Mouse (Mus musculus) heart, adult 8-10 months (tissue): ENCODE data around the gene Tmprss12. TPM values are rescaled to one million over a fixed set of nuclear protein-coding genes. Genes with fewer than 3 reads are reported as not detected.
A peak's percentile ranks its signal among the peaks of the same experiment; 100 is the strongest.
"Not testable (repeated sequence)": the region's sequence is repeated elsewhere in the genome, so short reads cannot be mapped to it uniquely, and the experiment has no call there.

ENCODE experiments used
- DNase-seq: peaks from one replicate; pipeline ENCODE4 v3.0.0; 2022; ENCODE audit warnings: low spot score
- total RNA-seq, 4 experiments: library from RNA; stranded (reverse); gene quantifications; 2 replicates each; pipeline ENCODE4 v1.2.4; 2022

Tmprss12 gene
- total RNA-seq, 4 experiments from 2014 or later, result not detected

DNA sequence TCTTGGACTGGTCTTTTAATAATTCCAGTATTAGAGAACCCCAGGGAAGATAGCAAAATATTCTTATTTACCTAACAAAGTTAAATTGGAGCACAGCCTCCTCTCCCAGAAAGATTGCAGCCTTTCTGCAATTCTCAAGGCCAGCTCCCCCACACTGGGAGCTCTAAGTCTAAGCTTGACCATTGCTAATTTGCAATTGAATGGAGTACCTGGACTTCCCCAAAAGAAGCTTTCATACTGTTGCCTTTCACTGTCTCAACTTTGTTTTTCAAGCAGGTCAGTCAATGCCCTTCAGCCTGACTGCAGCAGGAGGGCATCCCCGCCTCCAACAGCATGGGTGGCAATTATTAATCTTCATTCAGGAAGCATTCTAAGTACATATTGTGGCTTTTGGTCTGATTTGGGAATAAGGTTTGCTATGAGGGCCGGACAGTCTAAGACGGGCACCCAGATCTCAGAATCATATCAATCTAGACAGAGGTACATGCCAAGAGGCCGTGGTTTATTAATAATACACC lies 6.8 kb upstream of the Tmprss12 start:
- DNase-seq, result not testable (repeated sequence)

- no peak for DNase-seq
Observed at GRCm38 (mm10) chr15:100274790-100275559, 5.7 kb upstream of the Tmprss12 start.

DNA sequence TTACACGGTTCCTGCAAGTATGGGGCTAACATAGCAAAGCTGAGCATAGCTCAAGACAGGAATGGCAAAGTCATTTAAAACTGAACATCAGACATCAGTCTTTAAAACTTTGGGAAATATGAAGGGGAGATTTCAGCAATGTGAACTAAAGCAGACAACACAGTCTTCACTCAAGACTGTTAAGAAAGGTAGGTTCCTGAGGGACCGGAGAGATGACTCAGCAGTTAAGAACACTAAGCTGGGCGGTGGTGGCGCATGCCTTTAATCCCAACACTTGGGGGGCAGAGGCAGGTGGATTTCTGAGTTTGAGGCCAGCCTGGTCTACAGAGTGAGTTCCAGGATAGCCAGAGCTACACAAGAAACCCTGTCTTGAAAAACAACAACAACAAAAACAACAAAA lies 4.2 kb upstream of the Tmprss12 start:
- DNase-seq, result no peak

DNA sequence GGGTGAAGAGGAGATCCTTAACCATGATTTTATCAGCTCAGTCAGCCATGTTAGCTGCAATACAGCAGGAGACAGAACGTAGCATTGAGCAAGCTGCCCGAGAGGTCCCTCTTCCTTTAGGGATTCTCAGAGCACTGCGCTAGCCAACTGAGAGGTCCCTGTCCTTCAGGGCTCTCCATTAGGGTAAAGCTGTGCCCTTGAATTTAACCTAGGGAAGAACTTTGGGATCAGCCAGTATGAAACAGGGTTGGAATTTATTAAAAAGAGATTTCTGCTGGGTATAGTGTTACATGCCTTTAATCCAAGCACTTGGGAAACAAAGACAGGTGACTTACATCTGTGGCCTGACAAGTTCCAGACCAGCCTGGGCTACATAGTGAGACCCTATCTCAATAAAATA lies 3.1 kb upstream of the Tmprss12 start:
- no peak for DNase-seq

GRCm38 (mm10) chr15:100288980-100289379 lies 8.3 kb downstream of the Tmprss12 start:
- no peak for DNase-seq

DNA sequence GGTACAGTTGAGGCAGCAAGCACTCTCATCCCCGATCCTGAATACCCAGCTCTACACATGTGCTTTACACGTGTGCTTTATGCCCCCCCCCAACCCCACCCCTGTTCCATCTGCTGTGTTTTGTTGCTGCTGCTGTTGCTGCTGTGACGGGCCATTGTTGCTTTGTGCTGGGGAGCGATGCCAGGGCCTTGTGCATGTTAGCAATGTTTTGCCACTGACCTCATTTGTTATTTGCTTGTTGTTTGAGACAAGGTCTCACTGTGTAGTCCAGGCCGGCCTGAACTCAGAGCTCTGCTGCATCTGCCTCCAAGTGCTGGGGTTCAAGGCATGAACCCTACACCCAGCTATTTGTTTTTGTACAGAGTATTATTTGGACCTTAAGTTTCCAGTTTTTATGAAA lies 10.2 kb downstream of the Tmprss12 start:
- no peak for DNase-seq

- no peak for DNase-seq
Observed at GRCm38 (mm10) chr15:100292326-100292725, 11.7 kb downstream of the Tmprss12 start.

- DNase-seq, result no peak
Observed at GRCm38 (mm10) chr15:100297856-100298255, 17.2 kb downstream of the Tmprss12 start.

DNA sequence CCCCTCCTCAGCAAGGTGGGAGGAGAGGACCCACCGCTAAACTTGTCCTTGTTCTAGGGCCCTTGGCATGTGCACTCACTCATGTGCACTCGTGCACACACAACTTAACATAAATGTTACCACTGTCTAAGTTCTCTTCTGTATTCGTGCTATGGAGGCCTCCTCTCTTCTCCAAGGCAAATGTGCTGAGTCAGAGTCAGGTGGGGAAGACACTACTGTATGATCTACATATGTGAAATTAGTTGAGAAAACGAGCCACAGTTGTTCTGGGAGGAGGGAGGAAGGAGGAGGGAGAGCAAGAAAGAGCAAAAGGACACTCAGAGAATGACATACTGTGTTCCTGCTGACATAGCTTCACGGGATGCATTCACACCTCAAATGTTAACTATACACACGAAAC lies 19.9 kb downstream of the Tmprss12 start:
- no peak for DNase-seq

GRCm38 (mm10) chr15:100301556-100301955 lies 20.9 kb downstream of the Tmprss12 start:
- no peak for DNase-seq

DNA sequence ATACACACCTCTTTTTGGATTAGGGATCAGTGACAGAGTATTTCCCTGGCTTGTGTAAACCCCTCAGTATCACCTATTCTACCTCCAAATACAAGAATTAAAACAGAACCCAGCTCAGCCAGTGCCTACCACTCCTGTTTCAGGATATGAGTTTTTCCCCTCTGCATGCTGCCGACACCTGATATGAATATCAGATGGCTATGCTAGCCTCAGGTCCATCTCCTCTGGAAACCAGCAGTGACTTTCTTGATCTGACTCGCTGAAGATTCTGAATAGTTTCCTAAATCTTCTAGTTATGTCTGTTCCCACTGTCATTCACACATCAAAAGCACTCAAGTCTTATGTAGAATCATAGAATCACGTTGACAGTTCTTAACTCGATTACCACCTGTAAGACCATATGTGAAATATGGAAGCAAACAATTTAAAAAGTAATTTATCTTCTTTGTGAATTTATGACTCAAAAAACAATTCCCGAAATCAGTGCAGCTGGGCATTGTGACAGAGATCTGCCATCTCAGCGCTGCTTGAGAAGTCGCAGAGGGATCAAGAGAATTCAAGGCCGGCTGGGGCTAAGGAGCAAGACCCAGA lies 22.9 kb downstream of the Tmprss12 start:
- DNase-seq, result no peak

GRCm38 (mm10) chr15:100304019-100304991 lies 23.7 kb downstream of the Tmprss12 start, which contains the start of gene Mettl7a1:
TSS of gene Mettl7a1 (plus strand) at chr15:100304140.
- DNase-seq, result peak; percentile 83

- no peak for DNase-seq
Observed at GRCm38 (mm10) chr15:100306201-100306600, 25.6 kb downstream of the Tmprss12 start.

GRCm38 (mm10) chr15:100307438-100308096 lies 26.9 kb downstream of the Tmprss12 start:
- not testable (repeated sequence) for DNase-seq

GRCm38 (mm10) chr15:100312346-100312745 lies 31.7 kb downstream of the Tmprss12 start:
- DNase-seq, result no peak

GRCm38 (mm10) chr15:100314448-100315145 lies 34.0 kb downstream of the Tmprss12 start:
- no peak for DNase-seq

DNA sequence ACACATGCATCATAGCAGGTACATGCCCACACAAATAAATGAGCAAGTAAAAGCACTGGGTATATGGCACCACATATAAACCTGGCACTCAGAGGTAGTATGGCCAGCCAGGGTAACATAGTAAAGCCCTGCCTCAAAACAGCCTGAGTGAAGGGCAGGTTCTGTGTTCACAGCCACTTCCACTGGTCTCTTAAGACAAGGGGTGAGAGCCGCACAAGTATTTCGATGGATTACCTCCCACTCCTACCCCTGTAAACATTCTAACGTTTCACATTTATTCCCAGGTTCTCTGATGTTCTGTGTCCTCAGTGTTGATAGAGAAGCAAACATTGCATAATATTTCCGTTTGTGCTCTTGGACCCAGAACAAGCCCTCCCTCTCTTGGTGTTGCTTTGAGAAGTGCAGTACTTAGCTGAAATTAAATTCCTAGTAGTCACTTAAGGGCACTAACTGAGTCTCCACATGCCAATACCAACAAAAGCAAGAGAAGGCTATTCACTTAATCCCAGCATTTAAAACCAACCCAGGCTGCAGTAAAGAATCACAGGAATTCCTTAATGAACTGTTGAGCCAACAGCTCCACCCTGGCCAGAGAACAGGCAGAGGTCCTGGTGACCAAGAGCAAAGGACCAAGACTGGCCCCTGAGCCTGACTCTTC lies 37.5 kb downstream of the Tmprss12 start:
- DNase-seq, result not testable (repeated sequence)

DNA sequence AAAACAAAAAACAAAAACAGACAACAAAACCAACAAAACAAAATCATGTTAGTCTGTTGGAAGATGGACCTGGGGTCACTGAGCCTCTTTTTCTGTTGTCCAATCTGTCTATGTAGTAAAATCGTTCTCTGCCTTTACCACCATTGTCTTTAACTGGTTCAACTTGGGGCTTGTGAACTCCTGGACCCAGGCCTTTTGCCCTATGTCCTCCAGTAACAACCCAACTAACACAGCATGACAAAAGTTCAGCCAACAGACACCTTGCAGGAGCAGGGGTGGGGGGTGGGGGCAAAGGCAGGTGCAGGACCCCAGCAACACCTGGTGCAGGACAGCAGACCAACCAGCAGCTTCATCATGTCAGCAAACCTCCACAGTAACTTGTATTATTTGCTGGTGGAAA lies 39.2 kb downstream of the Tmprss12 start:
- DNase-seq, result no peak

DNA sequence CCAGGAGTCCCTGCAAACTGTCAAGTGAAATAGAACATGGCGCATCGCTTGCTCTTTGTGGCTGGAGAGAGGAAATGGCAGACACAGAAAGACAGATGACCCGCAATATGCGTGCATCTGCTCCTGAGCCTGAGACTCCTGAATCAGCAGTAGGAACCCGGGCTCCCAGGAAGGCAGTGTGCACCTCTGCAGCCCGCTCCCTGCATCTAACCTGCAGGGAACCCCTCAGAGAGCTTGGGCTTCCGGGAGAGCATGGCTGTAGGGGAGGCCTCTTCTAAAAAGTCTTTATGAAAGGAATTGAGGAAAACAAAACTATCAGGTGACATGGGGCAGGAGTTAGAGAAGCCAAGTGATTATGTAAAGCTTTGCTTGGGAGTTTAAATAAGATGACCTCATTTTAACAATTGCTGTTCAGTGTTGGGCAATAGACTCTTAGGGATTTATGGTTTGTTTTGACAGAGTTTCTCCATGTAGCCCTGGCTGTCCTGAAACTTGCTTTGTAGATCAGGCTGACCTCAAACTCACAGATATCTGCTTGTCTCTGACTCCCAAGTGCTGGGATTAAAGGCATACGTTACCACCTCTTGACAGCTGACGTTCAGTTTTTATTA lies 39.8 kb downstream of the Tmprss12 start:
- DNase-seq, result no peak

GRCm38 (mm10) chr15:100321134-100321533 lies 40.5 kb downstream of the Tmprss12 start:
- no peak for DNase-seq
